Mouse (Mus musculus): ENCODE measurements at regions not wholly inside any gene's neighbourhood (a gene's known extent, or its start where the extent isn't known, plus 50 kb on each side); places are given as distances from the start of the nearest gene placed in this dataset.

DNA sequence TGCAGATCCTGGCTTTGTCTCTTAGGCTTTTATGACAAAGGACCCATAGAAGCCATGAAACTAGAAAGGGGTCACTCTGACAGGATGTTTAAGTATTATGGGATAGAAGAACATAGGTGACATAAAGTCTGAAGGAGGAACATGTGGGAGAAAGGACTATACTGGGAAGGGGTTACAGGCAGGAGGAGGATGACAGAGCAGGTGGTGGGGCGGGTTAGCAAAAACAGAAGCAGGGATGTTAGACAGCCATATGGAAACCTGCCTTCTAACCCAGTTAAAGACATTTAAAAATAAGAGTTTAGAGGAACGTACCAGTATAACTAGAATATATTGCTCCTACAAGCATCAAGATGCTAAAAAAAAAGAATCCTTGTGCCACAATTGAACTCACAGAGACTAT, 438.9 kb upstream of the Htr2a start:
- H3K36me3 ChIP-seq (ENCODE audit: inconsistent target), result no peaks in the 10 kb centered on the region
- H3K79me2 ChIP-seq (ENCODE audit: inconsistent target), result no peaks in the 10 kb centered on the region
- no peak overlapping the region for H3K27ac ChIP-seq
- H3K4me3 ChIP-seq (ENCODE audit: inconsistent target), result no peak overlapping the region
- WGBS (ENCODE audit: missing documents), result 100% methylated on average over 2 of the region's 2 CpGs

- Histone ChIP-seq H3K36me3 (ENCODE audit: inconsistent target) (no peaks in the 10 kb centered on the region), H3K4me3 (ENCODE audit: inconsistent target) (no peak overlapping the region)
- 100% methylated on average over 1 of the region's 1 CpGs for WGBS (ENCODE audit: missing documents)
Observed at GRCm38 (mm10) chr14:74205011-74205410, 435.6 kb upstream of the Htr2a start.

DNA sequence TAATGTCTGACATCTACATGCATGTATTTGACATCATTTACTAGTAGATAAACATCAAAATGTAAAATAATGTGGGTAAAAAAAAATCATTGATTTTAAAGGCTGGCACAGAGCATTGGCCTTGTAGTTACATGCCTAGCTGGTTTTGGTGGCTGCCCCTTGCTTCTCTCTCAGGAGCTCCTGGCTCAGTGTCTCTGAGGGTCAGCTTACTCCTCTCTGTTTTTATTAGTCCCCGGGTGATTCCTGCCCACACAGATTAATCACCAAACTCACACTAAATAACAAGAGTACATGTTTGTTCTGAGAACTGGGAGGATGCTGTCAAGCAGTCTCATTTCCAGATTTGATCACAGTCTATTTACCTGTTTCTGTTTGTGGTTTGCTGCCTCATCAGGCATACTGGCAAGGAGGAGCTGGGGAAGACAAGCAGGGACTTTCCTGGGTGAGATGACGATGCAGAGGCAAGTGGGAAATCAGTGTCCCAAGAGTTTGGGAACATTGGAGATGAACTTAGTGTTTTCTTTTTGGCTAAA, 422.7 kb upstream of the Htr2a start:
- no peaks in the 10 kb centered on the region for H3K36me3 ChIP-seq (ENCODE audit: inconsistent target)
- H3K79me2 ChIP-seq (ENCODE audit: inconsistent target), result no peaks in the 10 kb centered on the region
- H3K4me3 ChIP-seq (ENCODE audit: inconsistent target), result no peak overlapping the region
- no peak overlapping the region for H3K27ac ChIP-seq
- WGBS (ENCODE audit: missing documents), result 75% methylated on average over 2 of the region's 2 CpGs

More at GRCm38 (mm10) chr14:74205011-74205410, 435.6 kb upstream of the Htr2a start:
- Histone ChIP-seq H3K27ac (no peak overlapping the region), H3K79me2 (ENCODE audit: inconsistent target) (no peaks in the 10 kb centered on the region)

GRCm38 (mm10) chr14:74219761-74220160, 420.9 kb upstream of the Htr2a start:
- WGBS (ENCODE audit: missing documents), result 91% methylated on average over 3 of the region's 3 CpGs
- Histone ChIP-seq H3K36me3 (ENCODE audit: inconsistent target) (no peaks in the 10 kb centered on the region), H3K27ac (no peak overlapping the region), H3K4me3 (ENCODE audit: inconsistent target) (no peak overlapping the region), H3K79me2 (ENCODE audit: inconsistent target) (no peaks in the 10 kb centered on the region)

- H3K27ac ChIP-seq, result no peak overlapping the region
- 94% methylated on average over 1 of the region's 1 CpGs for WGBS (ENCODE audit: missing documents)
- no peak overlapping the region for H3K4me3 ChIP-seq (ENCODE audit: inconsistent target)
- H3K36me3 ChIP-seq (ENCODE audit: inconsistent target), result no peaks in the 10 kb centered on the region
- H3K79me2 ChIP-seq (ENCODE audit: inconsistent target), result no peaks in the 10 kb centered on the region
Observed at GRCm38 (mm10) chr14:74222093-74222492, 418.5 kb upstream of the Htr2a start.

DNA sequence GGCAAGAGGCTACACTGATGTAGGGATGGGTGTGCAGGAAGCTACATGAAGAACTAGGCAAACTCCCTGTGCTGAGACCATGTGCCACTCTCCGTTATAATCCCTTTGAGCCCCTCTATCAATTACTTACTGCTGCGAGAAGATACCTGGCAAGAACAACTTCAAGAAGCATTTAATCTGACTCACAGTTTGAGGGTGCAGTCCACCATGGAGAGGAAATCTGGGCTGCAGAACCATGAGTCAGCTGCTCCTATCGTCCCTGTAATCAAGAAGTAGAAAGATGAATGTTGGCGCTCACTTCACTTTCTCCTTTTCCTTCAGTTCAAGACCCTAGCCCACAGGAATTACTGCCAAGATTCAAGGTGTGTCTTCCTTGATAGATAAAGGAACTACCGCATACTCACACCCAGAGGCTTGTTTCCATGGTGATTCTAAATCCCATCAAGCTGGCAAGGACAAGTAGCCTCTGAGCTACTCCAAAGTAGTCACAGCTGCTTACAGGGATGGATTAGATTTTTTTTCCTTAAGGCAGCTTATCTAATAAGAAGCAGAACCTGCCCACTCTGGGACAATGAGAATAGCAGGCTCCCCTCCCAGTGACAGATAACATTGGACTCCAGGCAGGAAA, 411.0 kb upstream of the Htr2a start:
- H3K36me3 ChIP-seq (ENCODE audit: inconsistent target), result no peaks in the 10 kb centered on the region
- H3K4me3 ChIP-seq (ENCODE audit: inconsistent target), result no peak overlapping the region
- no peaks in the 10 kb centered on the region for H3K79me2 ChIP-seq (ENCODE audit: inconsistent target)
- no peak overlapping the region for H3K27ac ChIP-seq
- 45% methylated on average over 5 of the region's 5 CpGs for WGBS (ENCODE audit: missing documents)

- H3K79me2 ChIP-seq (ENCODE audit: inconsistent target), result no peaks in the 10 kb centered on the region
- WGBS (ENCODE audit: missing documents), result 0% methylated on average over 1 of the region's 2 CpGs
- H3K36me3 ChIP-seq (ENCODE audit: inconsistent target), result no peaks in the 10 kb centered on the region
- H3K4me3 ChIP-seq (ENCODE audit: inconsistent target), result no peak overlapping the region
- H3K27ac ChIP-seq, result no peak overlapping the region
Observed at GRCm38 (mm10) chr14:74240212-74240611, 400.4 kb upstream of the Htr2a start.

DNA sequence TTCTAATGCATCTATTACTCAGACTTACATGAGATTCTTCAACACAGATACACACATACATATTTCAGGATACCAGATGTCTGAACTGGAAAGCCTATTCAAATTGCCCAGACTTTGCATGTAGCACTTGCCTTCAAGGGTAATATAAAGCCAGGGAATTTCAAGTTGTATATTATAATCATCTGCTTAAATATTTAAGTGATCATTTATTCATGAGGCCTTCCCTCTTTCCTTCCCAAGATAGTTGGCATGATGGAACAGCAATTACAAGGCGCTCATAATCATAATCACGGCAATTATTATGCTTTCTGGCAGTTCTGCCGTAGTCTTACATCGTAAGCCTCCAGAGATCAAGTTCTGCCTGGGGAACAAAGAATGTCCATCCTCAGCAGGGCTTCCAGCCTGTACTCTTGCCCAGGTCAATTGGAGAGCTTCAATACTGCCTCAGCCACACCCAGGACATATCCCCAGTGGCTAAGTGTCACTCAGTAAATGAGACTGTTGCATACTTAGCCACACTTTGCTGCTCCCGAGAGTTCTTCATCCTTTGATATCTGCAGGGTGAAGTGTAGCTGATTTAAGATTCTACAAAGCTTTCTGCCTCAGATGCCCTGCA, 391.3 kb upstream of the Htr2a start:
- Histone ChIP-seq H3K36me3 (ENCODE audit: inconsistent target) (no peaks in the 10 kb centered on the region), H3K79me2 (ENCODE audit: inconsistent target) (no peaks in the 10 kb centered on the region), H3K27ac (no peak overlapping the region), H3K4me3 (ENCODE audit: inconsistent target) (no peak overlapping the region)
- WGBS (ENCODE audit: missing documents), result 92% methylated on average over 5 of the region's 5 CpGs

- H3K36me3 ChIP-seq (ENCODE audit: inconsistent target), result no peaks in the 10 kb centered on the region
Observed at GRCm38 (mm10) chr14:74250021-74250420, 390.6 kb upstream of the Htr2a start.

DNA sequence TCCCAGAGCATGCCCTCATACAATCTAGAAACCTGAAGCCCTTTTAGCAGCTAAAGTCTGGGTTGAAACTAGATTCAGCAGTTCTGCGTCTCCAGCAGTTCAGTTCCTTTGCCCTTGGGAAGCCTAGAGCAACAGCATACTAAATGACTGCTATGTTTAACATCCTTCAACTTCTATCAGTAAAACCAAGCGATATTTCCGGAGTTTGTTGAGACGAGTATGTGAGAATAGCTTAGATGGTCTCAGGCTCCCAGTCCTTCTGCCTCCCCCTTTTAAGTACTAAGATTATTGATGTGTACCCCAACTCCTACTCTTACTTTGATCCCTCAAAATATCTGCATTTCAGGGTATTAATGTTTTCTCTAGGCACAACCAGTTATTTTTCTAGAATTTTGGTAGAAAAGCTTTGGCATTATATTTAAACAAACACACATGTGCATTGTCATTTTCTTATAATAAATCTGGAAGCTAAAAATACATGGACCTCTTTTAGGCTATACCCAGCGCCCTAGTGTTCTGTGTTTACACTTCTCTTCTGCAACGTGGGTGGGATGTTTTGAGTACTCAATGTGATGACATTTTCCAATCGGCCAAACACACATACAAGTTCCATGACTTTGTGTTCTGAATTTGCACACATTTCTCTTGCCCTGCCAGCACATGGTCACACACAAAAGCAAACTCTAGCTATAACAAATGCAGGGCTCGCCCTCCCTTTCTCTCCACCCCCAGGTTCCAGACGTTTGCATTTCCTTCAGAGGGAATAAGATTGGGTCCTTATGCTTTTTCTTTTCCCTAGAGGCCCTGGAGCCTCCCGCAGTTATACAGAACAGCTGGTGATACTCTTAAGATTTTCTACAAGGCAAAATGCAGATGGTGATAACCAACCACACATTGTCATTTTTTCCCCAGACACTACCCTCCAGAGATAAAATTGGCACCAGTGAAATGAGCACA, 388.2 kb upstream of the Htr2a start:
- 82% methylated on average over 10 of the region's 10 CpGs for WGBS (ENCODE audit: missing documents)
- Histone ChIP-seq H3K36me3 (ENCODE audit: inconsistent target) (no peaks in the 10 kb centered on the region), H3K4me3 (ENCODE audit: inconsistent target) (no peak overlapping the region), H3K27ac (no peak overlapping the region), H3K79me2 (ENCODE audit: inconsistent target) (no peaks in the 10 kb centered on the region)

More at GRCm38 (mm10) chr14:74250021-74250420, 390.6 kb upstream of the Htr2a start:
- Histone ChIP-seq H3K79me2 (ENCODE audit: inconsistent target) (no peaks in the 10 kb centered on the region), H3K4me3 (ENCODE audit: inconsistent target) (no peak overlapping the region), H3K27ac (no peak overlapping the region)
- WGBS (ENCODE audit: missing documents), result 88% methylated on average over 2 of the region's 2 CpGs

DNA sequence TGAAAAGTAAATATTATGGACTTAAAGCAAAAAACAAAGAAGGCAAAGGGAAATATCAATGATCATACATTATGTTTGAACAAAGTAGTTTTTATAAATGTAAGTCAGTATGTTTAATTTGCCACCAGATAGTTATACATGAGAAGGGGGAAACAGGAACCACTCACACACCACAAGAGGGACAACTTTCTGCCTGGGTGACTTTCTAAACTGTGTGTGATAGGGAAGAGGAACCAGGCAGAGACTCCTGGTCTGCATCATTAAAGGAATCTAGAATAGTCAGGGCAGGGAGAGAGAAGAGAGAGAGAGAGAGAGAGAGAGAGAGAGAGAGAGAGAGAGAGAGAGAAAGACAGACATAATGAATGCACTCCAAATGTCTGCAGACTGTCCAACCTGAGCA, 385.6 kb upstream of the Htr2a start:
- Histone ChIP-seq H3K4me3 (ENCODE audit: inconsistent target) (no peak overlapping the region), H3K79me2 (ENCODE audit: inconsistent target) (no peaks in the 10 kb centered on the region), H3K27ac (no peak overlapping the region), H3K36me3 (ENCODE audit: inconsistent target) (no peaks in the 10 kb centered on the region)

GRCm38 (mm10) chr14:74259437-74259836, 381.2 kb upstream of the Htr2a start:
- H3K4me3 ChIP-seq (ENCODE audit: inconsistent target), result no peak overlapping the region
- no peaks in the 10 kb centered on the region for H3K36me3 ChIP-seq (ENCODE audit: inconsistent target)
- no peaks in the 10 kb centered on the region for H3K79me2 ChIP-seq (ENCODE audit: inconsistent target)
- no peak overlapping the region for H3K27ac ChIP-seq

DNA sequence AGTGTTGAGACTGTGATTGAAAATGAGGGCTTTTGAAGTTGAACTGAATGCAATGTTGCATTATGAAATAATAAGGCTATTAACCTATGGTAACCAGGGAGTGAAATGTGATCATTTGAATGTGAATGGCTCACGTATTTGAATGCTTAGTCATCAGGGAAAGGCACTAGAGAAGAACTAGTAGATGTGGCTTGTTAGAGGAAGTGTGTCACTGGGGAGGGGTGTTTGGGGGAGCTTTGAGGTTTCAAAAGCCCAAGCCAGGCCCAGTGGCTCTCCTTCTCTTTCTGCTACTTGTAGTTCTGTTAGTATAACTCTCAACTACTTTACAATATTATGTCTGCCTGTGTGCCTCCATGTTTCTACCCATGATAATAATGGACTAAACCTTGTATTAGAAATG, 373.6 kb upstream of the Htr2a start:
- H3K27ac ChIP-seq, result no peak overlapping the region
- no peaks in the 10 kb centered on the region for H3K36me3 ChIP-seq (ENCODE audit: inconsistent target)
- no peaks in the 10 kb centered on the region for H3K79me2 ChIP-seq (ENCODE audit: inconsistent target)
- no peak overlapping the region for H3K4me3 ChIP-seq (ENCODE audit: inconsistent target)
- 0% methylated on average over 1 of the region's 1 CpGs for WGBS (ENCODE audit: missing documents)

DNA sequence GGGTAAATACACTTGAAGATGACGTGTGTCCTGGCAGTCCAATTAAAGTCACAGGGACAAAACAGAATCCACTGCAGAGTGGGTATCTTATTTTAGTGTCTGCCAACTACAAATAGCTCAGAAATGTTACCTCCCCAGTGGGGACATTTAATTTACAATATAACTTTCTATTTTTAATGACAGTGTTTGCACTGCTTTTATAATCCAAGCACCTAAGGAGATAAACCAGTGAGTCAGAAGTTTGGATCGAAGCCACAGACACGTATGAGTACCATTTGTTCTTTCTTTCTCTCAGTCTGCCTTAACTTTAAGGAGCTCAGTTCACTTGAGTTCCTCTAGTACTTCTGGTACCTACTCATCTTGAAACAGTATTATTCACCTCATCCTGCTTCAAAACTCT, 346.1 kb upstream of the Htr2a start:
- no peaks in the 10 kb centered on the region for H3K36me3 ChIP-seq (ENCODE audit: inconsistent target)
- H3K4me3 ChIP-seq (ENCODE audit: inconsistent target), result no peak overlapping the region
- WGBS (ENCODE audit: missing documents), result 84% methylated on average over 3 of the region's 3 CpGs
- H3K27ac ChIP-seq, result no peak overlapping the region
- H3K79me2 ChIP-seq (ENCODE audit: inconsistent target), result no peaks in the 10 kb centered on the region

- no peaks in the 10 kb centered on the region for H3K79me2 ChIP-seq (ENCODE audit: inconsistent target)
- 95% methylated on average over 3 of the region's 3 CpGs for WGBS (ENCODE audit: missing documents)
- H3K4me3 ChIP-seq (ENCODE audit: inconsistent target), result no peak overlapping the region
- no peak overlapping the region for H3K27ac ChIP-seq
- no peaks in the 10 kb centered on the region for H3K36me3 ChIP-seq (ENCODE audit: inconsistent target)
Observed at GRCm38 (mm10) chr14:74304483-74304882, 336.2 kb upstream of the Htr2a start.
